Mouse (Mus musculus) kidney, adult 2 months (tissue): ENCODE measurements around the gene Phgr1.

Experiments used
- CTCF ChIP-seq: fragments of 200-500 bp; conservative IDR thresholded peaks from 2 replicates; pipeline ENCODE4 v1.5.1; 2011; ENCODE audit warnings: low read depth, mild to moderate bottlenecking, control low read depth, low read length, moderate library complexity, mixed read lengths; ENCODE audit not compliant: insufficient read depth, insufficient read length
- POLR2A ChIP-seq: fragments of 200-500 bp; IDR thresholded peaks from one replicate; pipeline ENCODE4 v1.6.1; 2011; ENCODE audit warnings: low read depth, low read length, control low read depth

DNA sequence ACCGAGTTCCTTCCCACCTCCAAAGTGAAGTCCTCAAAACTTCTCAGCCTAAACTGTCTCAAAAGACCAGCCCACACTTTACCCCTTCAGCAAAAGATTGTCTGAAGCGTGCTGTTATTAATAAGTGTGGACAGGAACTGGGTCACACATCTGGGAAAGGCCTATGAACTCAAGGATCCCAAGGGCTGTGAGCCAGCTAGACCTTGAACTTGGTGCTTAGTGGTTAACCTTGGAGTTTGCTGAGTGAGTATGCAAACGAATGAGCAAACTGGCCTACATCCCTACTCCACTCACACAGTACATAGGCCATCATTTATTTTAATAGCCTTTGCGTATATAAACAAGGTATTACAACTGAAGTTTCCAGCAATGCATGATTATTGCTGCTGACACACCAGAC, 47.1 kb upstream of the Phgr1 start:
- TF ChIP-seq CTCF: no peak
- no peak for TF ChIP-seq POLR2A
